Mouse (Mus musculus) erythroblast, adult 5-6 weeks (primary cell): ENCODE results near the gene Mtcl1. TPM values are rescaled to one million over a fixed set of nuclear protein-coding genes. Genes with fewer than 3 reads are reported as not detected.

ENCODE experiments used
- ATAC-seq: replicated peaks from 2 replicates; pipeline ENCODE4 v1.8.0; 2016; ENCODE audit warnings: moderate number of reproducible peaks, mild to moderate bottlenecking, moderate TSS enrichment, inconsistent platforms; ENCODE audit not compliant: poor library complexity, low FRiP score, severe bottlenecking
- total RNA-seq, 2 experiments: library from RNA; stranded (forward) in 1 of 2; stranded (reverse) in 1 of 2; fragments of 150-400 nt in 1 of 2; fragments of 200-764, 138-1000 nt in 1 of 2; gene quantifications; 2 replicates each; pipeline versions ENCODE4 v1.2.3 to v1.2.4; 2015 to 2017; ENCODE audit warnings: low replicate concordance in 2 of 2

Mtcl1 gene
- total RNA-seq, 2 experiments from 2014 or later = not detected

- ATAC-seq = no peak
Observed at GRCm38 (mm10) chr17:66369777-66370176, 79.8 kb downstream of the Mtcl1 start.

- ATAC-seq = no peak
Observed at GRCm38 (mm10) chr17:66368127-66368526, 81.4 kb downstream of the Mtcl1 start.

GRCm38 (mm10) chr17:66365664-66366063, 83.9 kb downstream of the Mtcl1 start:
- no peak for ATAC-seq

- ATAC-seq = no peak
Observed at GRCm38 (mm10) chr17:66365293-66365642, 84.3 kb downstream of the Mtcl1 start.

GRCm38 (mm10) chr17:66364525-66365292, 84.8 kb downstream of the Mtcl1 start:
- no peak for ATAC-seq

GRCm38 (mm10) chr17:66363852-66364524, 85.6 kb downstream of the Mtcl1 start:
- no peak for ATAC-seq

GRCm38 (mm10) chr17:66362287-66363016, 87.1 kb downstream of the Mtcl1 start:
- no peak for ATAC-seq

- ATAC-seq = no peak
Observed at GRCm38 (mm10) chr17:66358026-66358978, 91.2 kb downstream of the Mtcl1 start.

- no peak for ATAC-seq
Observed at GRCm38 (mm10) chr17:66357171-66358025, 92.2 kb downstream of the Mtcl1 start.

GRCm38 (mm10) chr17:66353907-66354306, 95.6 kb downstream of the Mtcl1 start:
- no peak for ATAC-seq

GRCm38 (mm10) chr17:66352847-66353643, 96.5 kb downstream of the Mtcl1 start:
- ATAC-seq = no peak

GRCm38 (mm10) chr17:66352219-66352618, 97.3 kb downstream of the Mtcl1 start:
- no peak for ATAC-seq

- no peak for ATAC-seq
Observed at GRCm38 (mm10) chr17:66350689-66351088, 98.9 kb downstream of the Mtcl1 start.

GRCm38 (mm10) chr17:66350127-66350526, 99.4 kb downstream of the Mtcl1 start:
- ATAC-seq = no peak

GRCm38 (mm10) chr17:66346378-66346777, 103.2 kb downstream of the Mtcl1 start:
- no peak for ATAC-seq

- ATAC-seq = no peak
Observed at GRCm38 (mm10) chr17:66345680-66346079, 103.9 kb downstream of the Mtcl1 start.

GRCm38 (mm10) chr17:66342932-66343331, 106.6 kb downstream of the Mtcl1 start:
- no peak for ATAC-seq

GRCm38 (mm10) chr17:66341670-66342069, 107.9 kb downstream of the Mtcl1 start:
- no peak for ATAC-seq
